Mouse (Mus musculus): ENCODE measurements at regions not wholly inside any gene's neighbourhood (a gene's known extent, or its start where the extent isn't known, plus 50 kb on each side); places are given as distances from the start of the nearest gene placed in this dataset.
A peak's percentile ranks its signal among the peaks of the same experiment; 100 is the strongest.

GRCm38 (mm10) chr12:71766636-71767035 lies 64.2 kb upstream of the Daam1 start:
- H3K9ac ChIP-seq (replicated peaks): no peak overlapping the region
- no peak for ATAC-seq (replicated peaks)
- no peak overlapping the region for H3K27ac ChIP-seq (replicated peaks)
- WGBS: 91% methylated on average over 1 of the region's 1 CpGs
- H3K36me3 ChIP-seq: no peaks in the 10 kb centered on the region
- no peaks in the 10 kb centered on the region for H3K27me3 ChIP-seq
- peaks cover 9% of the 10 kb centered on the region; the same call in 1 of the 2 replicates for H3K4me1 ChIP-seq
- no peak overlapping the region for H3K4me3 ChIP-seq
- no peak overlapping the region for H3K4me2 ChIP-seq (replicated peaks)
- no peaks in the 10 kb centered on the region for H3K9me3 ChIP-seq

GRCm38 (mm10) chr12:71767896-71768295 lies 63.0 kb upstream of the Daam1 start:
- no peaks in the 10 kb centered on the region for H3K9me3 ChIP-seq
- H3K4me3 ChIP-seq: no peak overlapping the region
- no peaks in the 10 kb centered on the region for H3K36me3 ChIP-seq
- no peak overlapping the region for H3K4me2 ChIP-seq (replicated peaks)
- H3K4me1 ChIP-seq: peaks cover 9% of the 10 kb centered on the region; the same call in 1 of the 2 replicates
- no peaks in the 10 kb centered on the region for H3K27me3 ChIP-seq
- no peak; the same call in 1 of the 2 replicates for ATAC-seq (replicated peaks)
- H3K27ac ChIP-seq (replicated peaks): no peak overlapping the region
- 42% methylated on average over 3 of the region's 3 CpGs for WGBS
- H3K9ac ChIP-seq (replicated peaks): no peak overlapping the region

GRCm38 (mm10) chr12:71768471-71768870 lies 62.4 kb upstream of the Daam1 start:
- Histone ChIP-seq H3K9ac (replicated peaks) (no peak overlapping the region), H3K27me3 (no peaks in the 10 kb centered on the region), H3K4me3 (no peak overlapping the region), H3K4me1 (peaks cover 9% of the 10 kb centered on the region; the same call in 1 of the 2 replicates), H3K36me3 (no peaks in the 10 kb centered on the region), H3K4me2 (replicated peaks) (peak overlapping the region; percentile 26), H3K9me3 (no peaks in the 10 kb centered on the region), H3K27ac (replicated peaks) (no peak overlapping the region)
- WGBS: 3% methylated on average over 12 of the region's 12 CpGs
- ATAC-seq (replicated peaks): peak; percentile 35; the same call in 1 of the 2 replicates

- no peak overlapping the region for H3K4me3 ChIP-seq
- ATAC-seq (replicated peaks): no peak
- 45% methylated on average over 9 of the region's 9 CpGs for WGBS
- no peaks in the 10 kb centered on the region for H3K27me3 ChIP-seq
- no peak overlapping the region for H3K9ac ChIP-seq (replicated peaks)
- peaks cover 9% of the 10 kb centered on the region; the same call in 1 of the 2 replicates for H3K4me1 ChIP-seq
- H3K9me3 ChIP-seq: no peaks in the 10 kb centered on the region
- H3K27ac ChIP-seq (replicated peaks): no peak overlapping the region
- no peaks in the 10 kb centered on the region for H3K36me3 ChIP-seq
- H3K4me2 ChIP-seq (replicated peaks): peak overlapping the region; percentile 26
Observed at GRCm38 (mm10) chr12:71768890-71769289, 62.0 kb upstream of the Daam1 start.

GRCm38 (mm10) chr12:71769302-71769701 lies 61.6 kb upstream of the Daam1 start:
- Histone ChIP-seq H3K27me3 (no peaks in the 10 kb centered on the region), H3K36me3 (no peaks in the 10 kb centered on the region), H3K9me3 (no peaks in the 10 kb centered on the region), H3K27ac (replicated peaks) (no peak overlapping the region), H3K4me3 (no peak overlapping the region), H3K4me1 (peaks cover 9% of the 10 kb centered on the region; the same call in 1 of the 2 replicates), H3K4me2 (replicated peaks) (no peak overlapping the region), H3K9ac (replicated peaks) (no peak overlapping the region)
- 81% methylated on average over 6 of the region's 6 CpGs for WGBS
- ATAC-seq (replicated peaks): no peak

GRCm38 (mm10) chr12:71773891-71774290 lies 57.0 kb upstream of the Daam1 start:
- 0 out of 2 replicates have a peak, but pooled peaks cover 5% of the 10 kb centered on the region for H3K4me1 ChIP-seq
- H3K27ac ChIP-seq (replicated peaks): no peak overlapping the region
- H3K4me3 ChIP-seq: no peak overlapping the region
- no peak for ATAC-seq (replicated peaks)
- no peak overlapping the region for H3K4me2 ChIP-seq (replicated peaks)
- H3K36me3 ChIP-seq: no peaks in the 10 kb centered on the region
- H3K9ac ChIP-seq (replicated peaks): no peak overlapping the region
- H3K27me3 ChIP-seq: no peaks in the 10 kb centered on the region
- WGBS: 79% methylated on average over 9 of the region's 9 CpGs
- H3K9me3 ChIP-seq: no peaks in the 10 kb centered on the region

- Histone ChIP-seq H3K9ac (replicated peaks) (no peak overlapping the region), H3K36me3 (no peaks in the 10 kb centered on the region), H3K9me3 (no peaks in the 10 kb centered on the region), H3K4me1 (no peaks in the 10 kb centered on the region), H3K27ac (replicated peaks) (no peak overlapping the region), H3K4me3 (no peak overlapping the region), H3K27me3 (no peaks in the 10 kb centered on the region), H3K4me2 (replicated peaks) (no peak overlapping the region)
- WGBS: 74% methylated on average over 12 of the region's 12 CpGs
- no peak for ATAC-seq (replicated peaks)
Observed at GRCm38 (mm10) chr12:71775126-71775525, 55.8 kb upstream of the Daam1 start.

GRCm38 (mm10) chr12:71778137-71778536 lies 52.7 kb upstream of the Daam1 start:
- no peaks in the 10 kb centered on the region for H3K27me3 ChIP-seq
- peak; percentile 35; the same call in 1 of the 2 replicates for ATAC-seq (replicated peaks)
- H3K9ac ChIP-seq (replicated peaks): no peak overlapping the region
- H3K4me3 ChIP-seq: 0 out of 2 replicates have a peak overlapping the region, but pooled peaks have one; percentile 1
- H3K27ac ChIP-seq (replicated peaks): no peak overlapping the region
- no peaks in the 10 kb centered on the region for H3K36me3 ChIP-seq
- peak overlapping the region; percentile 12 for H3K4me2 ChIP-seq (replicated peaks)
- H3K9me3 ChIP-seq: no peaks in the 10 kb centered on the region
- H3K4me1 ChIP-seq: no peaks in the 10 kb centered on the region
- 42% methylated on average over 14 of the region's 14 CpGs for WGBS

GRCm38 (mm10) chr12:71778948-71779347 lies 51.9 kb upstream of the Daam1 start:
- H3K9me3 ChIP-seq: no peaks in the 10 kb centered on the region
- H3K27me3 ChIP-seq: no peaks in the 10 kb centered on the region
- H3K4me2 ChIP-seq (replicated peaks): no peak overlapping the region
- WGBS: 89% methylated on average over 3 of the region's 3 CpGs
- no peak for ATAC-seq (replicated peaks)
- H3K4me3 ChIP-seq: no peak overlapping the region
- no peaks in the 10 kb centered on the region for H3K4me1 ChIP-seq
- H3K36me3 ChIP-seq: no peaks in the 10 kb centered on the region
- no peak overlapping the region for H3K27ac ChIP-seq (replicated peaks)
- no peak overlapping the region for H3K9ac ChIP-seq (replicated peaks)

- no peaks in the 10 kb centered on the region for H3K9me3 ChIP-seq
- no peaks in the 10 kb centered on the region for H3K4me1 ChIP-seq
- H3K27me3 ChIP-seq: no peaks in the 10 kb centered on the region
- no peak overlapping the region for H3K9ac ChIP-seq (replicated peaks)
- no peak overlapping the region for H3K27ac ChIP-seq (replicated peaks)
- no peak overlapping the region for H3K4me3 ChIP-seq
- 71% methylated on average over 6 of the region's 6 CpGs for WGBS
- H3K4me2 ChIP-seq (replicated peaks): no peak overlapping the region
- ATAC-seq (replicated peaks): no peak
- H3K36me3 ChIP-seq: no peaks in the 10 kb centered on the region
Observed at GRCm38 (mm10) chr12:71779418-71779817, 51.5 kb upstream of the Daam1 start.

Measured in forebrain, embryonic 15.5 days (tissue).